Mouse (Mus musculus): ENCODE measurements around the gene Myh1. TPM values are rescaled to one million over a fixed set of nuclear protein-coding genes. Genes with fewer than 3 reads are reported as not detected.

Gene Myh1
- total RNA-seq, 2 experiments from 2014 or later: 0.18 to 0.21 TPM

- no peak for DNase-seq (ENCODE audit: low spot score in 2 of 2)
These were observed 30.1 kb downstream of the Myh1 start for GRCm38 (mm10) chr11:67229946-67230345.

GRCm38 (mm10) chr11:67235639-67236358, 35.9 kb downstream of the Myh1 start:
- DNase-seq (ENCODE audit: low spot score in 2 of 2): peak; percentile 20 to 68

GRCm38 (mm10) chr11:67236799-67237198, 36.9 kb downstream of the Myh1 start:
- DNase-seq (ENCODE audit: low spot score in 2 of 2): no peak

GRCm38 (mm10) chr11:67237481-67238079, 37.7 kb downstream of the Myh1 start, which contains the start of gene Myh4:
Myh4 (plus strand) TSS chr11:67238029.
- peak in 1 of 2 experiments; percentile 7 for DNase-seq (ENCODE audit: low spot score in 2 of 2)

GRCm38 (mm10) chr11:67241051-67241450, 41.2 kb downstream of the Myh1 start:
- DNase-seq (ENCODE audit: low spot score in 2 of 2): no peak

DNA sequence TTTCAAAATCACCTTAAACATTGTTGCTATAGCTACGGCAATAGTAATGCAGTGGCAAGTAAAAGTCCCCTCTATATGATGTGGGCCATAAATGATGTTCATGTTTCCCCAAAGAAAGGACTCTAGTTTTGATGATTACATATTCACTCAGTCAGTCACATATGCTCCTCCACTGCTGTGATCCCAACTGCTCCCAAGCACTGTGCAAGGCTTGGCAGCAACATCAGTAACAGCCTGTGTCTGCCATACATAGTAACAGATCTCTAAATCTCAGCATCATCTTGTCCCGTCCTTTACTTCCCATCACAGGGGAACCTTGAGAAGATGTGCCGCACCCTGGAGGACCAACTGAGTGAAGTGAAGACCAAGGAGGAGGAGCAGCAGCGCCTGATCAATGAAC, 53.8 kb downstream of the Myh1 start:
- peak; percentile 23 to 63 for DNase-seq (ENCODE audit: low spot score in 2 of 2)

DNA sequence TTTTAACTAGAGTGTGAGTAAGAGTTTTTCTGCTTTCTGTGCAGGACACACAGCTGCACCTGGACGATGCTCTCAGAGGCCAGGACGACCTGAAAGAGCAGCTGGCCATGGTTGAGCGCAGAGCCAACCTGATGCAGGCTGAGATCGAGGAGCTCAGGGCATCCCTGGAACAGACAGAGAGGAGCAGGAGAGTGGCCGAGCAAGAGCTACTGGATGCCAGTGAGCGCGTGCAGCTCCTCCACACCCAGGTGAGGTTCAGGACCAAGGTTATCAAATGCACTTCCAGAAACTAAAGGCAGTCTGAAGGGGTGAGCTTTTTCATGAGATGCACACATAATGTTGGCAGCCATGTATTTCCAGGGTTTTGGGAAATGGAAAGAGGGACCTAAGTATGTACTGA, 57.2 kb downstream of the Myh1 start:
- no peak for DNase-seq (ENCODE audit: low spot score in 2 of 2)

- no peak for DNase-seq (ENCODE audit: low spot score in 2 of 2)
These were observed 61.1 kb downstream of the Myh1 start for GRCm38 (mm10) chr11:67260956-67261355.

Other genes with a start within 250 kb of the Myh1 start
- not detected for gene Tmem238l, start 243.4 kb upstream of the Myh1 start, total RNA-seq (2021)
- gene Tmem220, start 174.9 kb upstream of the Myh1 start, total RNA-seq (2021): under 1 TPM; 0.24 to 0.67 TPM
- gene Adprm, start 147.5 kb upstream of the Myh1 start, total RNA-seq (2021): 10 to 100 TPM; 19.8 to 22.2 TPM
- gene Sco1, start 147.4 kb upstream of the Myh1 start, total RNA-seq (2021): 1 to 10 TPM; 8.4 to 8.5 TPM
- gene Myh3, start 121.8 kb upstream of the Myh1 start, total RNA-seq (2021): under 1 TPM; 0.64 to 0.67 TPM
- under 1 TPM; 0.09 to 0.14 TPM for gene Myh2, start 29.0 kb upstream of the Myh1 start, total RNA-seq (2021)
- gene Myh4, start 38.0 kb downstream of the Myh1 start, total RNA-seq (2021): under 1 TPM; 0.16 to 0.29 TPM
- gene Myh8, start 77.1 kb downstream of the Myh1 start, total RNA-seq (2021): 1 to 10 TPM; 2.6 TPM
- under 1 TPM; 0.21 to 0.23 TPM for gene Myh13, start 121.6 kb downstream of the Myh1 start, total RNA-seq (2021)